Mouse (Mus musculus) brain, adult 10 weeks (tissue): Measurements from ENCODE around the gene Slc17a8. TPM values are rescaled to one million over a fixed set of nuclear protein-coding genes. Genes with fewer than 3 reads are reported as not detected.

Experiments
- polyA plus RNA-seq: library from polyadenylated mRNA; stranded (reverse); fragments of 350-450 nt; fragmentation: Illumina TruSeq; extraction: RNeasy Lipid Tissue Mini Kit (QIAGEN cat#74804); gene quantifications from one replicate; pipeline ENCODE4 v1.2.3, GENCODE M21; 2015; ENCODE audit warnings: low read depth, low replicate concordance

The Slc17a8 gene
- 3.2 TPM for polyA plus RNA-seq

GRCm38 (mm10) chr10:89621129-89621528, at the start of gene Slc17a8:
Slc17a8 (minus strand) TSS chr10:89621253.

GRCm38 (mm10) chr10:89532929-89533727, 87.9 kb downstream of the Slc17a8 start, which contains the start of gene Nr1h4:
Nr1h4 (minus strand) TSS chr10:89533585.

Other genes with a start within 250 kb of the Slc17a8 start
- gene Gas2l3, start 177.3 kb downstream of the Slc17a8 start, polyA plus RNA-seq, result 2.1 TPM
- not detected for gene Nr1h4, start 87.7 kb downstream of the Slc17a8 start, polyA plus RNA-seq
- 24.9 TPM for gene Scyl2, start 65.0 kb upstream of the Slc17a8 start, polyA plus RNA-seq
- gene Actr6, start 111.0 kb upstream of the Slc17a8 start, polyA plus RNA-seq, result 37.3 TPM
- gene Uhrf1bp1l, start 123.7 kb upstream of the Slc17a8 start, polyA plus RNA-seq, result 42.1 TPM